7 mouse cellular contexts compared by ENCODE assay signal in the genomic region with DNA sequence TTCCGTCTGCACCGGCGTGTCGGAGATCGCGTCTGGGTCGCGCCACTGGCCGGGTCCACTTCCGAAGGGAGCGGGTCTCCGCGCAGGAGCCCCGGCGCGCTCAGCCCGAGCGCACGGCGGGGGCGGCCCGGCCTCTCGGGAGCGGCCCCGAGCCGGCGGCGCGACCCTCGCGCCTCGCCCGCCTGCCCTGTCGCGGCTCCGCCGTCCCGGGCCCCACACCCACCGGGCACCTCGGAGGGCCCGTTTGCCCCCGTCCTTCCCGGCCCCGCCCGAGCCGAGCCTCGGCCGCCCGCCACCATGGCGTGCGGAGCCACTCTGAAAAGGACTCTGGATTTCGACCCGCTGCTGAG. TPM values are rescaled to one million over a fixed set of nuclear protein-coding genes. Genes with fewer than 3 reads are reported as not detected.
DNase-seq lines count a peak whose midpoint lies in the region; ATAC-seq and TF ChIP-seq lines count a peak whose summit lies in the region.

Gene Akirin2 (plus strand): TSS at position 190 of the 350 bp plus-strand sequence.

- under 1% methylated on average over 53 of the region's 53 CpGs for WGBS in thymus, adult 2 months
- WGBS in embryonic facial prominence, embryonic 14.5 days, result 0% methylated on average over 3 of the region's 53 CpGs
- WGBS in heart, embryonic 13.5 days, result under 1% methylated on average over 44 of the region's 53 CpGs
- 0% methylated on average over 53 of the region's 53 CpGs for WGBS in midbrain, embryonic 13.5 days

- peaks cover 4% of the 10 kb centered on the region for H3K4me1 ChIP-seq in thymus, adult 2 months (replicated peaks; ENCODE audit: control insufficient read depth, insufficient read depth, low read length)
- peaks cover 6% of the 10 kb centered on the region; the same call in 1 of the 2 replicates for H3K4me1 ChIP-seq in embryonic facial prominence, embryonic 14.5 days (ENCODE audit: control insufficient read depth, insufficient read depth, low read length)
- peaks cover 29% of the 10 kb centered on the region for H3K4me1 ChIP-seq in heart, embryonic 13.5 days
- peaks cover 36% of the 10 kb centered on the region for H3K4me1 ChIP-seq in midbrain, embryonic 13.5 days (replicated peaks)

- peak within 1 kb of the TSS; percentile 62 for H3K4me2 ChIP-seq in embryonic facial prominence, embryonic 14.5 days (ENCODE audit: low read depth, low read length)
- peak within 1 kb of the TSS; percentile 89 for H3K4me2 ChIP-seq in heart, embryonic 13.5 days
- peak within 1 kb of the TSS; percentile 86 for H3K4me2 ChIP-seq in midbrain, embryonic 13.5 days (replicated peaks)

- H3K9ac ChIP-seq in embryonic facial prominence, embryonic 14.5 days (ENCODE audit: low read depth, low read length), result peak within 1 kb of the TSS; percentile 94
- H3K9ac ChIP-seq in heart, embryonic 13.5 days, result peak within 1 kb of the TSS; percentile 99
- H3K9ac ChIP-seq in midbrain, embryonic 13.5 days (replicated peaks), result peak within 1 kb of the TSS; percentile 99

- no peak for TF ChIP-seq POLR2A in thymus, adult 2 months (IDR thresholded peaks at IDR 0.05; ENCODE audit: control insufficient read depth, extremely low read depth, insufficient read depth, low read length, poor library complexity)

- H3K9me3 ChIP-seq in embryonic facial prominence, embryonic 14.5 days (ENCODE audit: control insufficient read depth, low read length), result no peaks in the 10 kb centered on the region
- H3K9me3 ChIP-seq in heart, embryonic 13.5 days, result no peaks in the 10 kb centered on the region
- H3K9me3 ChIP-seq in midbrain, embryonic 13.5 days, result no peaks in the 10 kb centered on the region

- H3K27me3 ChIP-seq in thymus, adult 2 months (ENCODE audit: control insufficient read depth, insufficient read depth, low read length), result no peaks in the 10 kb centered on the region
- no peaks in the 10 kb centered on the region for H3K27me3 ChIP-seq in embryonic facial prominence, embryonic 14.5 days (replicated peaks; ENCODE audit: control insufficient read depth, insufficient read depth, low read length)
- no peaks in the 10 kb centered on the region for H3K27me3 ChIP-seq in heart, embryonic 13.5 days (replicated peaks)
- no peaks in the 10 kb centered on the region for H3K27me3 ChIP-seq in midbrain, embryonic 13.5 days

- H3K27ac ChIP-seq in thymus, adult 2 months (ENCODE audit: control insufficient read depth, insufficient read depth, low read length), result peak within 1 kb of the TSS; percentile 51
- H3K27ac ChIP-seq in embryonic facial prominence, embryonic 14.5 days (replicated peaks; ENCODE audit: low read depth, low read length), result peak within 1 kb of the TSS; percentile 92
- peak within 1 kb of the TSS; percentile 96 for H3K27ac ChIP-seq in heart, embryonic 13.5 days (replicated peaks)
- peak within 1 kb of the TSS; percentile 97 for H3K27ac ChIP-seq in midbrain, embryonic 13.5 days

- H3K4me3 ChIP-seq in thymus, adult 2 months (ENCODE audit: control insufficient read depth, insufficient read depth, low read length), result peak within 1 kb of the TSS; percentile 81
- peak within 1 kb of the TSS; percentile 95 for H3K4me3 ChIP-seq in embryonic facial prominence, embryonic 14.5 days (ENCODE audit: low read depth, low read length)
- H3K4me3 ChIP-seq in heart, embryonic 13.5 days, result peak within 1 kb of the TSS; percentile 98
- H3K4me3 ChIP-seq in midbrain, embryonic 13.5 days (replicated peaks), result peak within 1 kb of the TSS; percentile 98

- no peak; the same call in 1 of the 2 replicates for ATAC-seq in embryonic facial prominence, embryonic 14.5 days (ENCODE audit: low read depth)
- ATAC-seq in heart, embryonic 13.5 days (ENCODE audit: extremely low read depth, insufficient number of reproducible peaks, low FRiP score, low TSS enrichment), result peak; percentile 51
- no peak for ATAC-seq in midbrain, embryonic 13.5 days

- peaks cover 4% of the 10 kb centered on the region; the same call in 1 of the 2 replicates for H3K36me3 ChIP-seq in thymus, adult 2 months (ENCODE audit: control insufficient read depth, insufficient read depth, low read length)
- H3K36me3 ChIP-seq in embryonic facial prominence, embryonic 14.5 days (ENCODE audit: control insufficient read depth, insufficient read depth, low read length), result no peaks in the 10 kb centered on the region
- no peaks in the 10 kb centered on the region; the same call in 1 of the 2 replicates for H3K36me3 ChIP-seq in heart, embryonic 13.5 days
- peaks cover 4% of the 10 kb centered on the region; the same call in 1 of the 2 replicates for H3K36me3 ChIP-seq in midbrain, embryonic 13.5 days

- no peak for DNase-seq in thymus, adult 2 months
- DNase-seq in thymus, postnatal 4 days, result no peak
- no peak for DNase-seq in embryonic facial prominence, embryonic 14.5 days (ENCODE audit: low spot score)
- DNase-seq in left cerebral cortex, postnatal 10 days (ENCODE audit: extremely low spot score in 1 of 2, low spot score in 2 of 2), result no peak
- no peak for DNase-seq in ovary, postnatal 36 days (ENCODE audit: low spot score)

- intact Hi-C loops in left cerebral cortex, postnatal 10 days (cut with DNase I), result no loop called here

- TF ChIP-seq CTCF in thymus, adult 2 months (IDR thresholded peaks at IDR 0.05; ENCODE audit: borderline replicate concordance, control insufficient read depth, extremely low read depth, insufficient read depth, low read length, poor library complexity), result no peak

RNA-seq across cellular contexts. Expression of gene Akirin2, which starts in this region (rescaled TPM):
- polyA plus RNA-seq in thymus, adult 2 months (2012; rRNA removed), result 39.3 and 49.2 TPM in 2 replicates
- polyA plus RNA-seq in embryonic facial prominence, embryonic 14.5 days (2014; fragmentation: Nextera tagmentation; extraction: Ambion mirVana), result 55.0 and 56.0 TPM in 2 replicates
- 36.9 and 37.4 TPM in 2 replicates for polyA plus RNA-seq in heart, embryonic 13.5 days (2015; fragmentation: Nextera tagmentation; extraction: Ambion mirVana)
- total RNA-seq in left cerebral cortex, postnatal 10 days (2021), result 100 to 1,000 TPM; 112 to 114 TPM
- 81.4 and 101 TPM in 2 replicates for polyA plus RNA-seq in midbrain, embryonic 13.5 days (2015; fragmentation: Nextera tagmentation; extraction: Ambion mirVana)
